Mouse (Mus musculus): ENCODE results near the gene Sgk2.

Sgk2 gene

GRCm38 (mm10) chr2:162987218-162987617, at the start of gene Sgk2:
TSS of gene Sgk2 (plus strand) at chr2:162987330.
- DNase-seq (ENCODE audit: low read depth), result no peak

- no peak for DNase-seq (ENCODE audit: low read depth)
Observed at GRCm38 (mm10) chr2:162939562-162939961, 47.6 kb upstream of the Sgk2 start.

GRCm38 (mm10) chr2:162943148-162943846, 43.8 kb upstream of the Sgk2 start, which contains the start of gene L3mbtl1:
TSS of gene L3mbtl1 (plus strand) at chr2:162943472.
- DNase-seq (ENCODE audit: low read depth), result no peak

- no peak for DNase-seq (ENCODE audit: low read depth)
Observed at GRCm38 (mm10) chr2:162943931-162944330, 43.2 kb upstream of the Sgk2 start.

- no peak for DNase-seq (ENCODE audit: low read depth)
Observed at GRCm38 (mm10) chr2:162946964-162947363, 40.2 kb upstream of the Sgk2 start.

GRCm38 (mm10) chr2:162947736-162948135, 39.4 kb upstream of the Sgk2 start:
- no peak for DNase-seq (ENCODE audit: low read depth)

- no peak for DNase-seq (ENCODE audit: low read depth)
Observed at GRCm38 (mm10) chr2:162948221-162948620, 38.9 kb upstream of the Sgk2 start.

- no peak for DNase-seq (ENCODE audit: low read depth)
Observed at GRCm38 (mm10) chr2:162950776-162951175, 36.4 kb upstream of the Sgk2 start.

- no peak for DNase-seq (ENCODE audit: low read depth)
Observed at GRCm38 (mm10) chr2:162956843-162957242, 30.3 kb upstream of the Sgk2 start.

- no peak for DNase-seq (ENCODE audit: low read depth)
Observed at GRCm38 (mm10) chr2:162961321-162961720, 25.8 kb upstream of the Sgk2 start.

GRCm38 (mm10) chr2:162966734-162967133, 20.4 kb upstream of the Sgk2 start:
- no peak for DNase-seq (ENCODE audit: low read depth)

- DNase-seq (ENCODE audit: low read depth), result peak; percentile 23
Observed at GRCm38 (mm10) chr2:162968357-162968756, 18.8 kb upstream of the Sgk2 start.

GRCm38 (mm10) chr2:162969101-162969500, 18.0 kb upstream of the Sgk2 start:
- DNase-seq (ENCODE audit: low read depth), result no peak

- no peak for DNase-seq (ENCODE audit: low read depth)
Observed at GRCm38 (mm10) chr2:162970896-162971295, 16.2 kb upstream of the Sgk2 start.

- DNase-seq (ENCODE audit: low read depth), result no peak
Observed at GRCm38 (mm10) chr2:162972752-162973151, 14.4 kb upstream of the Sgk2 start.

- DNase-seq (ENCODE audit: low read depth), result no peak
Observed at GRCm38 (mm10) chr2:162973206-162973605, 13.9 kb upstream of the Sgk2 start.

GRCm38 (mm10) chr2:162973637-162974036, 13.5 kb upstream of the Sgk2 start:
- no peak for DNase-seq (ENCODE audit: low read depth)

- no peak for DNase-seq (ENCODE audit: low read depth)
Observed at GRCm38 (mm10) chr2:162975157-162975775, 11.9 kb upstream of the Sgk2 start.

- no peak for DNase-seq (ENCODE audit: low read depth)
Observed at GRCm38 (mm10) chr2:162976001-162976400, 11.1 kb upstream of the Sgk2 start.

GRCm38 (mm10) chr2:162984381-162984780, 2.7 kb upstream of the Sgk2 start:
- DNase-seq (ENCODE audit: low read depth), result no peak

- no peak for DNase-seq (ENCODE audit: low read depth)
Observed at GRCm38 (mm10) chr2:162985923-162986322, 1.2 kb upstream of the Sgk2 start.

- DNase-seq (ENCODE audit: low read depth), result no peak
Observed at GRCm38 (mm10) chr2:162986764-162987163, 366 bp upstream of the Sgk2 start.

GRCm38 (mm10) chr2:162988235-162988634, 1.1 kb downstream of the Sgk2 start:
- DNase-seq (ENCODE audit: low read depth), result no peak
